Mouse (Mus musculus) subcutaneous adipose tissue, adult 2 months (tissue): ENCODE measurements around the gene Rpl18. TPM values are rescaled to one million over a fixed set of nuclear protein-coding genes. Genes with fewer than 3 reads are reported as not detected.

Experiments used
- polyA plus RNA-seq: library from polyadenylated mRNA; depleted of rRNA; stranded (reverse); fragments of >200 nt; gene quantifications from 2 replicates; pipeline ENCODE4 v1.2.3, GENCODE M21; 2012; ENCODE audit warnings: low replicate concordance; rRNA removed

Rpl18 gene
- polyA plus RNA-seq, result 753 and 1,942 TPM in 2 replicates

GRCm38 (mm10) chr7:45715090-45715708, at the start of gene Rpl18:
Rpl18 (plus strand) TSS chr7:45715457.

GRCm38 (mm10) chr7:45666161-45666560, 49.1 kb upstream of the Rpl18 start, which contains the start of gene Fut2:
Fut2 (minus strand) TSS chr7:45666394.

GRCm38 (mm10) chr7:45683396-45684050, 31.7 kb upstream of the Rpl18 start, which contains the start of gene Ntn5:
Ntn5 (plus strand) TSS chr7:45684022.

GRCm38 (mm10) chr7:45693921-45694591, 21.2 kb upstream of the Rpl18 start, which contains the start of gene Sec1:
Sec1 (minus strand) TSS chr7:45694402.

DNA sequence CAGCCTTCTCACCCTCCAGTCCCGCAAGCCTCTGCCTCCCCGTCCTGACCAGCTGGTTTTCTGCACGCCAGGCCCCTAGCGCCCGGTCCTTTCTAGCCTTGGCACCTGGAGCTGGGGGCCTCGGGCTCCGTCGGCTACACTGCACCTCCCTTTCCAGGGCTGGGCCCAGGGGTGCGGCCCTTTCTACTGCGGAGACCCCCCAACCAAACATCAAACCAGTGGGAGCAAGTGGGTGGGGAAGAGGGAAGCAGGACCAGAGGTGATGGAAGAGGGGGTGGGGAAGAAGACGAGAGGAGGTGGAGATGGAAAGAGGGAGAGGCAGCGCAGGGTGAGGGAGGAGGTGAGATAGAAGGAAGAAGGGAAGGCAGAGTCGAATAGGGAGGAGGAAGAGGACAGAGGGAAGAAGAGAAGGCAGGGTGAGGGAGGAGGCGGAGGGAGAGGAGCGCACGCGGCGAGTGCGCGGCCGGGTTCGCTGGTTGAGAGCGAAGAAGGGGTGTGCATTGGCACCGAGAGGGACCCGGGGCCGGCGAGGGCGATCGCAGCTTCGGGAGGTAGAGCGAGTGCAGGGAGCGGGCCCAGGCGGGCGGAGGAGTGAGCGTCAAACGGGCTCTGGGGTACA, 15.6 kb upstream of the Rpl18 start, which contains the start of gene Car11:
Gene Car11 (plus strand): TSS at position 321 of the 619 bp plus-strand sequence.

GRCm38 (mm10) chr7:45704730-45705442, 10.4 kb upstream of the Rpl18 start, which contains the start of gene Dbp:
Dbp (plus strand) TSS chr7:45705088.

DNA sequence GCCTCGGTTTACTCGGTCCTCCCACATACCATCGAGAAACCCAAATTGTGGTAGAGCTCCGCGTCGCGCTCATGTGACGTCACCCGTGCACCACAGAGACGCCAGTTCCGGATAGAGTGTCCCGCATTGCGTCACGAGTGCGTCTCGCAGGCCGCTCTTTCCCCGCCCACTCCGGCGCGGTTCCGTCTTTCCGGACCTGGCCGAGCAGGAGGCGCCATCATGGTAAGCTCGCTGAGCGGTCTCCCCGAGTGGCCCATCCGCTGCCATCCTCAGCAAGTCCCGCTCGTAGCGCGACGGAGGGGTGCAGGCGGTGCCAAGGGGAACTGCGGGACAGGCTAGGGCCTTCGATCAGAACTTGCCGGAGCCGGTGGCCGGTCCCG, 2.7 kb downstream of the Rpl18 start, which contains the start of gene Sphk2:
Gene Sphk2 (minus strand): TSS at position 85 of the 380 bp plus-strand sequence.

GRCm38 (mm10) chr7:45720413-45721233, 5.4 kb downstream of the Rpl18 start, which contains the start of gene Fam83e:
Fam83e (plus strand) TSS chr7:45721212.

DNA sequence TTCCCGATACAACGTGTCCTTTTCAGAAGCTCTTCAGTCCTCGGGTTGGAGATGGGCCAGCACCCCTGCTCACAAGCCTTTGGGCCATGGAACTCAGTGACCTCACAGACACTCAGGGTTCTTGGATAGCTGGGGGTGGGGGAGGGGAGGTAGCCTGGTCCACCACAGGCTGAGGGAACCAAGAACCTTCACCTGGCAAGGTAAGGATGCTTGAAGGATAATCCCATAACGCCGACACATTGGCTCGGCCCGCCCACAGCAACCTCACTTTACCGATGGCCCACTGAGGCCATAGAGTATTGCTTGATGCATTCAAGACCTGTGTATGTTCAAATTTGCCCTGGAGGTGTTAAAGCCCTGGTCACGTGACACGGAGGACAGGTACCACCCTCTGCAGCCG, 10.5 kb downstream of the Rpl18 start, which contains the start of gene Spaca4:
Gene Spaca4 (minus strand): TSS at position 101 of the 400 bp plus-strand sequence.

Other genes starting within 250 kb of the Rpl18 start
- 94.4 and 133 TPM in 2 replicates for gene Bax, start 248.6 kb upstream of the Rpl18 start, polyA plus RNA-seq
- 0.20 and 0.76 TPM in 2 replicates for gene Tulp2, start 233.6 kb upstream of the Rpl18 start, polyA plus RNA-seq
- gene Gm45808, start 228.6 kb upstream of the Rpl18 start, polyA plus RNA-seq, result 5.0 and 20.5 TPM in 2 replicates
- gene Dhdh, start 226.7 kb upstream of the Rpl18 start, polyA plus RNA-seq, result 21.6 and 53.7 TPM in 2 replicates
- 427 and 466 TPM in 2 replicates for gene Nucb1, start 205.1 kb upstream of the Rpl18 start, polyA plus RNA-seq
- 26.7 and 32.6 TPM in 2 replicates for gene Ppp1r15a, start 189.2 kb upstream of the Rpl18 start, polyA plus RNA-seq
- gene Plekha4, start 189.1 kb upstream of the Rpl18 start, polyA plus RNA-seq, result 12.8 and 21.4 TPM in 2 replicates
- 3.1 and 7.0 TPM in 2 replicates for gene Hsd17b14, start 160.6 kb upstream of the Rpl18 start, polyA plus RNA-seq
- 143 and 215 TPM in 2 replicates for gene Bcat2, start 145.3 kb upstream of the Rpl18 start, polyA plus RNA-seq
- 0.78 and 1.8 TPM in 2 replicates for gene Fgf21, start 100.0 kb upstream of the Rpl18 start, polyA plus RNA-seq
- gene Fut1, start 98.2 kb upstream of the Rpl18 start, polyA plus RNA-seq, result 0.07 and 0.24 TPM in 2 replicates
- 0.41 and 1.0 TPM in 2 replicates for gene Izumo1, start 93.6 kb upstream of the Rpl18 start, polyA plus RNA-seq
- gene Rasip1, start 88.0 kb upstream of the Rpl18 start, polyA plus RNA-seq, result 38.6 and 65.4 TPM in 2 replicates
- gene Mamstr, start 75.5 kb upstream of the Rpl18 start, polyA plus RNA-seq, result 7.2 and 11.2 TPM in 2 replicates
- 0.03 and 21.7 TPM in 2 replicates for gene Fut2, start 49.1 kb upstream of the Rpl18 start, polyA plus RNA-seq
- not detected in 2 replicates for gene Ntn5, start 31.4 kb upstream of the Rpl18 start, polyA plus RNA-seq
- gene Sec1, start 21.1 kb upstream of the Rpl18 start, polyA plus RNA-seq, result 0.23 and 0.30 TPM in 2 replicates
- 17.8 and 42.8 TPM in 2 replicates for gene Car11, start 15.6 kb upstream of the Rpl18 start, polyA plus RNA-seq
- gene Dbp, start 10.4 kb upstream of the Rpl18 start, polyA plus RNA-seq, result 63.6 and 77.9 TPM in 2 replicates
- 36.9 and 48.7 TPM in 2 replicates for gene Sphk2, start 2.5 kb downstream of the Rpl18 start, polyA plus RNA-seq
- gene Fam83e, start 5.8 kb downstream of the Rpl18 start, polyA plus RNA-seq, result 0.42 and 0.51 TPM in 2 replicates
- gene Spaca4, start 10.4 kb downstream of the Rpl18 start, polyA plus RNA-seq, result not detected in 2 replicates
- 0.63 and 25.3 TPM in 2 replicates for gene Lmtk3, start 68.3 kb downstream of the Rpl18 start, polyA plus RNA-seq
- 0.23 and 2.8 TPM in 2 replicates for gene Sult2b1, start 69.2 kb downstream of the Rpl18 start, polyA plus RNA-seq
- gene Cyth2, start 99.1 kb downstream of the Rpl18 start, polyA plus RNA-seq, result 51.8 and 57.9 TPM in 2 replicates
- 4.8 and 23.1 TPM in 2 replicates for gene Kcnj14, start 109.3 kb downstream of the Rpl18 start, polyA plus RNA-seq
- gene Grwd1, start 115.5 kb downstream of the Rpl18 start, polyA plus RNA-seq, result 14.7 and 32.7 TPM in 2 replicates
- 371 and 393 TPM in 2 replicates for gene Kdelr1, start 157.3 kb downstream of the Rpl18 start, polyA plus RNA-seq
- gene Grin2d, start 162.9 kb downstream of the Rpl18 start, polyA plus RNA-seq, result 1.1 and 6.1 TPM in 2 replicates
- 0.19 TPM in 1 of 2 replicates, not detected in the other for gene Syngr4, start 181.3 kb downstream of the Rpl18 start, polyA plus RNA-seq
- 85.1 and 137 TPM in 2 replicates for gene Tmem143, start 181.5 kb downstream of the Rpl18 start, polyA plus RNA-seq
- gene Emp3, start 205.9 kb downstream of the Rpl18 start, polyA plus RNA-seq, result 179 and 360 TPM in 2 replicates
- 4.2 and 9.5 TPM in 2 replicates for gene Ccdc114, start 208.6 kb downstream of the Rpl18 start, polyA plus RNA-seq